Mouse (Mus musculus) lung, postnatal 0 days (tissue): ENCODE measurements around the gene Dna2.

Source experiments
- CTCF ChIP-seq: IDR thresholded peaks from 2 replicates; pipeline ENCODE4 v1.5.1; 2016; ENCODE audit warnings: antibody characterized with exemption, mild to moderate bottlenecking
- EP300 ChIP-seq: IDR thresholded peaks from 2 replicates; pipeline ENCODE4 v1.6.1; 2016; ENCODE audit warnings: antibody characterized with exemption, mild to moderate bottlenecking, control low read depth

DNA sequence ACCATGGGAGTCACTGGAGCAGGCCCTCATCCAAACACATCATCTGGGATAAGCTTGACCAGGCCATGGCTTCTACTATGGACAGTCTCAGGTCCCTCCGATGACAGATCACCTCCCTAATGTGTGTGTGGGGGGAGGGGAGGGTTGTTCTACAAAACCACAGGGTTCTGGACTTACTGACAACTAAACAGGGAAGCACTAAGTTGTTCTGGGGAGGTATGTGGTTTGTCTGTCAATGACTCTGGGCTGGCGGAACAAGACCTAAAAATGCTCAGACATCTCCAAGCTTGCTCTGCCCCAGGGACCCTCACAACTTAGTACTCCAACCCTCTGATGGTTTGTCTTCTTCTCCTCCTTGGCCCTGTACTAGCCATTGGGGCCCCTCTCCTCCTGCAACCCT is 35.7 kb upstream of the Dna2 start:
- TF ChIP-seq CTCF (no peak), EP300 (no peak)
